Mouse (Mus musculus): ENCODE data around the gene Tango6. TPM values are rescaled to one million over a fixed set of nuclear protein-coding genes. Genes with fewer than 3 reads are reported as not detected.

Tango6 gene
- polyA plus RNA-seq (2017; shearing (Covaris generic)), result 12.4 TPM

DNA sequence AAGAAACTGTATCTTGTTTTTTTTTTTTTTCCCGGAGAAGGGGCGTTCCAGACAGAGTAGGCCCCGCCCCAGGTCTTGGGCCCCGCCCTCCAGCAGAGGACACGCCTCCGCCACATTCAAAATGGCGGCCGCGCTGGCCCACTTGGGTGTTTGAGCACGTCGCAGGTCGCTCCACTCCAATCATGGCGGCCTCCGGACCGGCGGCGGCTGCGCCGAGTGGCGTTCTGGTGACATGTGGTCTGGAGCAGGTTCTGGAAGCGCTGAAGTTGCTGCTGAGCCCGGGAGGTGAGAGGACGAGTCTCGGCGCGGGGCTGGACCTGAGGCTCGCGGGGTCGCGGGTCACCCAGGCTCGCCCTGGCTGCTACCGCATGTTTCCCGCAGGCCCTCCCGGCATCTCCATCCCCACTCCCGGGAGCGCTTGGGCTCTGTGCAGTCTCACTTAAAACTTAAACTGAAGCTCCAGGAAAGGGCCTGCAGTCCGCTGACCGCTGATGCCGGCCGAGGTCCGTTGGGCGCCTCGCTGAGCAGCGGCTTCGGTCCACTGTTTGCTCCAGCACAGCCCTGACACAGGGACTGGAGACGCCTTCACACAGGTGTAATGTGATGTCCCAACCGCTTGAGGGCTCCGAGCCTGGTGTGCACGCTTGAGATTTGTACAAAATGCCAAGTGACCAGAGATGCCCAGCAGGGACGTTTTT lies at the start of gene Tango6:
TSS of gene Tango6 (plus strand) at position 98 of the 698 bp plus-strand sequence.

DNA sequence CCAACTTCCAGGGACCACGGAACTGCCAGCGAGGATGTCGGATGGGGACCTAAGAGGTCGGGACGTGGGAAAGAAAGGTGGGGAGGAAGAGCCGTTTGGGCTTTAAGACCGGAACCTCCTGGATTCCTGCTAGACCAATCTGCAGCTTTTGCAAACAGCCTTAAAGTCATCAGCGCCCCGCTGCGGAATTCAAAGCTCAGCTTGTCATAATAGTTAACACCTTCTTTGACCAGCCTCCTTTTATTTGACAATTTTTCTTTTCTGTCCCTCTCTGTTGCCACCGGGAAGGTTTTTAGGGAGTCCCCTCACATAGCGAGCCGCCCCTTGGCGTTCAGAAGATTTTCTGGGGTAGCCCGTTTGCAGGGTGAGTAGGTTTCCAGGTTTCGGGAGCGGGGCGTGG lies 187.2 kb downstream of the Tango6 start, which contains the start of gene Has3:
TSS of gene Has3 (plus strand) at position 192 of the 400 bp plus-strand sequence.

DNA sequence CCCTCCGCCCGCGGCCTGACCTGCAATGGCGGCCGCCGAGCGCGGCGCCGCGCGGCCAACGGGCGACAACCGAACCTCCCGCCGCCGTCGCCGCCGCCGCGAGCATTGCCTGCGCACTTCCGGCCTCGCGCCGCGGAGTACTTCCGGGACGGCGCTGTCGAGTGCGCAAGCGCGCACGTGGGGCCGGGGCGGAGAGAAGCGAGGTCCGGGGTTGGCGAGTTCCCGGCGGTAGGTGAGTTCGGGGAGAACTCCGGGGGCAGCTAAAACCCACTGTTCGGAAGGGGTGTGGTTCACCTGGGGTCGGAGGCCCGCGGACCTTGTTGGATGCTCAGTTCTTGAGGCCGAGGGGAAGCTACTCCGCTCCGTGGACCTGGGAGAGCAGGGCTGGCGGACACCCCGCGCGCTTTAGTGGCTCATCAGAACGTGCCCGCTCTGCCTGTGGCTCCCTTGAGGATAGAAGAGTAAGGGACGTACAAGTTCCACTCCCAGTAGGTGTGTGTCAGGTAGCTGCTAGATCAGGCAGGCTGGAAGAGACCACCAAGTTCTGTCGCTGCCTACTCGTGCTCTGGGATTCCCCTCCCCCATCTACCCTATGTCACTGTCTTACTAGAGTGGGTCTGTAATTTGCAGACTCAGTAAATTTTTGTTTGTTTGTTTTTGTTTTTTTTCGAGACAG lies 210.8 kb downstream of the Tango6 start, which contains the start of gene Utp4:
TSS of gene Utp4 (plus strand) at position 156 of the 676 bp plus-strand sequence.

Other genes with a start within 250 kb of the Tango6 start
- not detected for gene 6030452D12Rik, start 182.5 kb upstream of the Tango6 start, polyA plus RNA-seq (2017; shearing (Covaris generic))
- gene Cdh3, start 172.2 kb upstream of the Tango6 start, polyA plus RNA-seq (2017; shearing (Covaris generic)), result not detected
- gene Gm10073, start 109.6 kb upstream of the Tango6 start, polyA plus RNA-seq (2017; shearing (Covaris generic)), result 7.6 TPM
- 0.20 TPM for gene Cdh1, start 79.7 kb upstream of the Tango6 start, polyA plus RNA-seq (2017; shearing (Covaris generic))
- gene Has3, start 187.2 kb downstream of the Tango6 start, polyA plus RNA-seq (2017; shearing (Covaris generic)), result not detected
- 59.9 TPM for gene Utp4, start 210.6 kb downstream of the Tango6 start, polyA plus RNA-seq (2017; shearing (Covaris generic))

Data from CD4-positive, CD25-positive, alpha-beta regulatory T cell (primary cell).